Mouse (Mus musculus): Measurements from ENCODE around the gene Vipr1. TPM values are rescaled to one million over a fixed set of nuclear protein-coding genes. Genes with fewer than 3 reads are reported as not detected.

Vipr1 gene
- total RNA-seq, 2 experiments from 2014 or later: 13.2 to 19.9 TPM

- no peak for DNase-seq (ENCODE audit: extremely low spot score in 1 of 2, low spot score in 1 of 2)
Measured at GRCm38 (mm10) chr9:121710584-121710975, 68.1 kb downstream of the Vipr1 start.

- DNase-seq (ENCODE audit: extremely low spot score in 1 of 2, low spot score in 1 of 2): no peak
Measured at GRCm38 (mm10) chr9:121717048-121717447, 74.5 kb downstream of the Vipr1 start.

- no peak for DNase-seq (ENCODE audit: extremely low spot score in 1 of 2, low spot score in 1 of 2)
Measured at GRCm38 (mm10) chr9:121718070-121718705, 75.7 kb downstream of the Vipr1 start.

GRCm38 (mm10) chr9:121718792-121719318, 76.3 kb downstream of the Vipr1 start, which contains the start of gene Nktr:
Gene Nktr (plus strand): TSS chr9:121719169.
- DNase-seq (ENCODE audit: extremely low spot score in 1 of 2, low spot score in 1 of 2): peak; percentile 93

GRCm38 (mm10) chr9:121719347-121720331, 77.1 kb downstream of the Vipr1 start:
- no peak for DNase-seq (ENCODE audit: extremely low spot score in 1 of 2, low spot score in 1 of 2)

Other genes starting within 250 kb of the Vipr1 start
- 100 to 1,000 TPM; 681 to 734 TPM for gene Cck, start 147.0 kb upstream of the Vipr1 start, total RNA-seq (2021)
- 1 to 10 TPM in 1 of 2 experiments, under 1 TPM in 1; 0.74 to 1.3 TPM for gene Lyzl4, start 620 bp upstream of the Vipr1 start, total RNA-seq (2021)
- 10 to 100 TPM; 26.3 to 32.7 TPM for gene Sec22c, start 62.8 kb downstream of the Vipr1 start, total RNA-seq (2021)
- gene Ss18l2, start 67.6 kb downstream of the Vipr1 start, total RNA-seq (2021): 10 to 100 TPM; 80.2 to 90.3 TPM
- gene Nktr, start 76.5 kb downstream of the Vipr1 start, total RNA-seq (2021): 100 to 1,000 TPM in 1 of 2 experiments, 10 to 100 TPM in 1; 71.9 to 123 TPM
- 100 to 1,000 TPM; 101 to 109 TPM for gene Zfp651, start 116.6 kb downstream of the Vipr1 start, total RNA-seq (2021)
- 1 to 10 TPM; 3.3 to 4.4 TPM for gene Klhl40, start 134.9 kb downstream of the Vipr1 start, total RNA-seq (2021)
- 10 to 100 TPM; 15.1 to 15.5 TPM for gene Hhatl, start 149.8 kb downstream of the Vipr1 start, total RNA-seq (2021)
- 1 to 10 TPM; 8.9 to 9.7 TPM for gene Ccdc13, start 196.7 kb downstream of the Vipr1 start, total RNA-seq (2021)
- 10 to 100 TPM; 84.7 to 92.8 TPM for gene Higd1a, start 215.6 kb downstream of the Vipr1 start, total RNA-seq (2021)

Data from layer of hippocampus, postnatal 25 days (tissue).